8 mouse cellular contexts compared by ENCODE assay signal in the genomic region with DNA sequence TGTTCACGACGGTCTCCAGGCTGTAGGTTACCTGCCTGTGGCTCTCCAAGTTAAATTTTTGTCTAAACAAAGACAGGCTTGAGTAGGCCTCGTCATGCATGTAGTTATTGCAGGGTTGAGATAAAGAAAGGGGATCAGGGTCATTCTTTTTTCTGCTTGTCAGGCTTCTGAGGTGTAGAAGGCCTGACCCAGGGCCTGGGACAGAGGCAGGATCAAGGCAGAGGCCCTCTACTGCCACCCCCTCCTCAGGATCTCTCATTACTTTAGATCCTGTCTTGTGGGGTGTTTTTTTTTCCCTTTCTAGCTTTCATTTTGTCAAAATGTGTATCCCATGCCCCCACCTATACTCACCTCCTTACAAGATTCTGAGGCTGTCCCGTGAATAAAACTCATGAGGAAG.
DNase-seq lines count a peak whose midpoint lies in the region; ATAC-seq lines count a peak whose summit lies in the region.

No protein-coding gene starts in this region.

- H3K27me3 ChIP-seq in kidney, embryonic 15.5 days = no peaks in the 10 kb centered on the region
- H3K27me3 ChIP-seq in forebrain, embryonic 11.5 days (ENCODE audit: control insufficient read depth, insufficient read depth, low read length) = 0 out of 2 replicates have a peak, but pooled peaks cover 2% of the 10 kb centered on the region
- no peaks in the 10 kb centered on the region for H3K27me3 ChIP-seq in intestine, embryonic 16.5 days (replicated peaks; ENCODE audit: control insufficient read depth, insufficient read depth, low read length)
- peaks cover 14% of the 10 kb centered on the region for H3K27me3 ChIP-seq in neural tube, embryonic 13.5 days

- H3K4me1 ChIP-seq in kidney, embryonic 15.5 days = peaks cover 96% of the 10 kb centered on the region
- peaks cover 67% of the 10 kb centered on the region for H3K4me1 ChIP-seq in forebrain, embryonic 11.5 days (replicated peaks; ENCODE audit: control insufficient read depth, insufficient read depth, low read length)
- H3K4me1 ChIP-seq in intestine, embryonic 16.5 days (ENCODE audit: control insufficient read depth, insufficient read depth, low read length) = peaks cover 80% of the 10 kb centered on the region
- peaks cover 97% of the 10 kb centered on the region for H3K4me1 ChIP-seq in neural tube, embryonic 13.5 days (replicated peaks)

- no peak for ATAC-seq in kidney, embryonic 15.5 days (replicated peaks; ENCODE audit: low FRiP score)
- ATAC-seq in forebrain, embryonic 11.5 days (replicated peaks; ENCODE audit: low FRiP score) = no peak
- no peak for ATAC-seq in intestine, embryonic 16.5 days
- no peak for ATAC-seq in neural tube, embryonic 13.5 days (ENCODE audit: low read depth)

- 34% methylated on average over 4 of the region's 4 CpGs for whole genome bisulfite sequencing in kidney, embryonic 15.5 days
- 21% methylated on average over 4 of the region's 4 CpGs for WGBS in forebrain, embryonic 11.5 days
- WGBS in intestine, embryonic 16.5 days = 45% methylated on average over 4 of the region's 4 CpGs
- 21% methylated on average over 4 of the region's 4 CpGs for WGBS in neural tube, embryonic 13.5 days

- H3K9ac ChIP-seq in kidney, embryonic 15.5 days = no peak overlapping the region
- H3K9ac ChIP-seq in forebrain, embryonic 11.5 days (ENCODE audit: low read length) = peak overlapping the region; percentile 47; the same call in 1 of the 2 replicates
- H3K9ac ChIP-seq in intestine, embryonic 16.5 days (ENCODE audit: low read depth, low read length) = peak overlapping the region; percentile 25; the same call in 1 of the 2 replicates
- peak overlapping the region; percentile 100 for H3K9ac ChIP-seq in neural tube, embryonic 13.5 days

- H3K4me3 ChIP-seq in kidney, embryonic 15.5 days (replicated peaks) = no peak overlapping the region
- no peak overlapping the region for H3K4me3 ChIP-seq in forebrain, embryonic 11.5 days (ENCODE audit: low read depth, low read length)
- H3K4me3 ChIP-seq in intestine, embryonic 16.5 days (ENCODE audit: low read length) = no peak overlapping the region
- peak overlapping the region; percentile 26 for H3K4me3 ChIP-seq in neural tube, embryonic 13.5 days

- H3K27ac ChIP-seq in kidney, embryonic 15.5 days = peak overlapping the region; percentile 64; the same call in 1 of the 2 replicates
- no peak overlapping the region for H3K27ac ChIP-seq in forebrain, embryonic 11.5 days (ENCODE audit: low read depth, low read length)
- H3K27ac ChIP-seq in intestine, embryonic 16.5 days (ENCODE audit: low read length) = peak overlapping the region; percentile 61
- peak overlapping the region; percentile 100 for H3K27ac ChIP-seq in neural tube, embryonic 13.5 days (replicated peaks)

- H3K36me3 ChIP-seq in kidney, embryonic 15.5 days = no peaks in the 10 kb centered on the region
- H3K36me3 ChIP-seq in forebrain, embryonic 11.5 days (ENCODE audit: control insufficient read depth, insufficient read depth, low read length) = no peaks in the 10 kb centered on the region
- H3K36me3 ChIP-seq in intestine, embryonic 16.5 days (ENCODE audit: control insufficient read depth, insufficient read depth, low read length) = no peaks in the 10 kb centered on the region
- no peaks in the 10 kb centered on the region for H3K36me3 ChIP-seq in neural tube, embryonic 13.5 days

- DNase-seq in kidney, postnatal 4 days = no peak
- DNase-seq in forebrain, embryonic 11.5 days (ENCODE audit: low spot score) = no peak
- DNase-seq in ovary, adult 18-20 months (ENCODE audit: low spot score) = no peak
- DNase-seq in cerebellum, adult 18-20 months = no peak
- no peak for DNase-seq in layer of hippocampus, postnatal 10 days (ENCODE audit: low spot score in 2 of 2)

- H3K9me3 ChIP-seq in kidney, embryonic 15.5 days (replicated peaks) = no peaks in the 10 kb centered on the region
- H3K9me3 ChIP-seq in forebrain, embryonic 11.5 days (ENCODE audit: control insufficient read depth, low read length) = no peaks in the 10 kb centered on the region
- H3K9me3 ChIP-seq in intestine, embryonic 16.5 days (ENCODE audit: control insufficient read depth, low read length) = no peaks in the 10 kb centered on the region
- no peaks in the 10 kb centered on the region for H3K9me3 ChIP-seq in neural tube, embryonic 13.5 days

- H3K4me2 ChIP-seq in kidney, embryonic 15.5 days = 0 out of 2 replicates have a peak overlapping the region, but pooled peaks have one; percentile 44
- H3K4me2 ChIP-seq in forebrain, embryonic 11.5 days (ENCODE audit: low read depth, low read length, severe bottlenecking) = peak overlapping the region; percentile 21; the same call in 1 of the 2 replicates
- H3K4me2 ChIP-seq in intestine, embryonic 16.5 days (ENCODE audit: low read depth, low read length) = peak overlapping the region; percentile 30
- peak overlapping the region; percentile 96 for H3K4me2 ChIP-seq in neural tube, embryonic 13.5 days

Comparison
In these comparisons a context has a peak if more than half of its experiments do, and no peak if none do; other contexts are left out.
1. H3K4me2 ChIP-seq: peak in every context shown above with its lines; median percentile 96 in neural tube, embryonic 13.5 days; 44 in kidney, embryonic 15.5 days; 30 in intestine, embryonic 16.5 days; 21 in forebrain, embryonic 11.5 days.